Comparison of ENCODE assay signal across 41 mouse cellular contexts in genomic region chr2:122484641-122485040, GRCm38 (mm10). TPM values are rescaled to one million over a fixed set of nuclear protein-coding genes. Genes with fewer than 3 reads are reported as not detected.
"Had no signal": no experiment of that assay in that cellular context is flagged by ENCODE, and none has a peak within 500 bp of the region (broad histone marks: within the 10 kb centered on the region; RNA-seq: fewer than 3 reads in every experiment).

Gene Gm14085, plus strand, starts transcription at chr2:122484941.

- H3K27me3 ChIP-seq: limb, embryonic 12.5 days; limb, embryonic 13.5 days; limb, embryonic 15.5 days; liver, embryonic 12.5 days; liver, embryonic 13.5 days; liver, embryonic 15.5 days; lung, embryonic 15.5 days; megakaryocyte, embryonic 14.5 days; midbrain, embryonic 12.5 days; midbrain, embryonic 13.5 days; midbrain, embryonic 15.5 days had no signal

- H3K36me3 ChIP-seq: limb, embryonic 10.5 days; limb, embryonic 12.5 days; limb, embryonic 13.5 days; limb, embryonic 15.5 days; liver, embryonic 12.5 days; liver, embryonic 13.5 days; liver, embryonic 15.5 days; lung, embryonic 15.5 days; midbrain, embryonic 10.5 days; midbrain, embryonic 12.5 days; midbrain, embryonic 13.5 days; midbrain, embryonic 15.5 days had no signal

- H3K4me1 ChIP-seq: limb, embryonic 10.5 days; limb, embryonic 12.5 days; limb, embryonic 13.5 days; limb, embryonic 15.5 days; liver, embryonic 12.5 days; liver, embryonic 13.5 days; liver, embryonic 15.5 days; lung, embryonic 15.5 days; megakaryocyte, embryonic 14.5 days; midbrain, embryonic 10.5 days; midbrain, embryonic 12.5 days; midbrain, embryonic 13.5 days; midbrain, embryonic 15.5 days had no signal

- DNase-seq: left cerebral cortex, postnatal 4 days; liver; liver, embryonic 13.5 days; liver, postnatal 0 days; lung, adult 18-20 months; lung, adult 2 months; lung, embryonic 14.5 days; lung, postnatal 10 days; lung, postnatal 14 days; lung, postnatal 36 days; lung, postnatal 4 days; midbrain, embryonic 14.5 days had no signal

- H3K27ac ChIP-seq: left cerebral cortex, adult 2 months; limb, embryonic 10.5 days; limb, embryonic 12.5 days; limb, embryonic 13.5 days; limb, embryonic 15.5 days; liver, embryonic 12.5 days; liver, embryonic 13.5 days; liver, embryonic 14.5 days; liver, embryonic 15.5 days; lung, embryonic 15.5 days; macrophage; midbrain, embryonic 10.5 days; midbrain, embryonic 12.5 days; midbrain, embryonic 13.5 days; midbrain, embryonic 15.5 days had no signal

- H3K4me3 ChIP-seq: left cerebral cortex, adult 2 months; limb, embryonic 10.5 days; limb, embryonic 12.5 days; limb, embryonic 13.5 days; limb, embryonic 15.5 days; liver, embryonic 12.5 days; liver, embryonic 13.5 days; liver, embryonic 15.5 days; lung, embryonic 15.5 days; megakaryocyte, embryonic 14.5 days; midbrain, embryonic 10.5 days; midbrain, embryonic 12.5 days; midbrain, embryonic 13.5 days; midbrain, embryonic 15.5 days; myocyte had no signal

- ATAC-seq: liver, embryonic 12.5 days; liver, postnatal 0 days; lung, postnatal 0 days; midbrain, embryonic 13.5 days; midbrain, embryonic 15.5 days; midbrain, embryonic 16.5 days had no signal

RNA-seq across cellular contexts. Expression of gene Gm14085, which starts in this region (rescaled TPM):
- total RNA-seq: left cerebral cortex, adult 2 months; left cerebral cortex, adult 8-10 months; left cerebral cortex, postnatal 10 days; left cerebral cortex, postnatal 14 days; left cerebral cortex, postnatal 36 days; liver, adult 2 months had no signal
- polyA plus RNA-seq: limb, embryonic 10.5 days; limb, embryonic 11.5 days; limb, embryonic 12.5 days; limb, embryonic 13.5 days; limb, embryonic 14.5 days; limb, embryonic 15.5 days; liver, adult 2 months; liver, embryonic 11.5 days; liver, embryonic 12.5 days; liver, embryonic 13.5 days; liver, embryonic 14.5 days; lung, embryonic 14.5 days; lung, embryonic 15.5 days; lung, embryonic 16.5 days; lung, postnatal 0 days; midbrain, embryonic 10.5 days; midbrain, embryonic 11.5 days; midbrain, embryonic 12.5 days; midbrain, embryonic 13.5 days; midbrain, embryonic 14.5 days; midbrain, embryonic 15.5 days; midbrain, postnatal 0 days; myocyte had no signal
